Mouse (Mus musculus) embryo, embryonic 11 days (tissue): ENCODE results near the gene Gpr180.
"Not testable (repeated sequence)": the region's sequence is repeated elsewhere in the genome, so short reads cannot be mapped to it uniquely, and the experiment has no call there.

Experiments
- DNase-seq: peaks from one replicate; pipeline ENCODE4 v3.0.0-alpha.2; 2015

The Gpr180 gene

GRCm38 (mm10) chr14:118136744-118137452, at the start of gene Gpr180:
Gene Gpr180 (plus strand): TSS chr14:118137158.
- peak; percentile 98 for DNase-seq

GRCm38 (mm10) chr14:118088437-118089207, 48.3 kb upstream of the Gpr180 start:
- DNase-seq: peak; percentile 49

GRCm38 (mm10) chr14:118089215-118089805, 47.6 kb upstream of the Gpr180 start:
- peak; percentile 93 for DNase-seq

DNA sequence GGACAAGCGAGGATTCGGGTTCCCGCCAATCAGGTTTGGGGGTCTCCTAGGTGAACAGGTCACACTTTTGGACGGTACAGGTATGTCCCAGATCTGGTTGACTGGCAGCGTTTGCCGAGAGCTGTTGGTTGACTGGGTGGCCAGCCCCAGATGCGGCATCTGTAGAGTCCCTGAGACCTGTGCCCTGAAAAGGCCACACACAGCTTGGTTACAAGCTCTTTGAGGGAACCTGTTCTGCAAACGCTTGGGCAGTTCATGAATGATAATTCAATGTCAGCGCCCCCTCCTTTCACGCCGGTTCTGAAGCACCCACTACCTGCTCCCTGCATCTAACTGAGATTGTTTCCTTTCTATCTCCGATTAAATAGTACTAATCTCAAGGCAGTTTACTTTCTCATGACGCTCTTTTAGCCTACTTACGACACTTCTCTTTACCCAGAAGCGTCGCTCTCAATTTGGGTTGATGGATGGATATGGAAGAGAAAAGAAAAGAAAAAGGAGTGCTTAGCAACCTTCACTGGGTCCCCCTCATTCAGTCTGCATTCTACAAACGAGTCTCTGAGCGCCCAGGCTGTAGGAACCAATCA, 47.1 kb upstream of the Gpr180 start:
- DNase-seq: peak; percentile 54

DNA sequence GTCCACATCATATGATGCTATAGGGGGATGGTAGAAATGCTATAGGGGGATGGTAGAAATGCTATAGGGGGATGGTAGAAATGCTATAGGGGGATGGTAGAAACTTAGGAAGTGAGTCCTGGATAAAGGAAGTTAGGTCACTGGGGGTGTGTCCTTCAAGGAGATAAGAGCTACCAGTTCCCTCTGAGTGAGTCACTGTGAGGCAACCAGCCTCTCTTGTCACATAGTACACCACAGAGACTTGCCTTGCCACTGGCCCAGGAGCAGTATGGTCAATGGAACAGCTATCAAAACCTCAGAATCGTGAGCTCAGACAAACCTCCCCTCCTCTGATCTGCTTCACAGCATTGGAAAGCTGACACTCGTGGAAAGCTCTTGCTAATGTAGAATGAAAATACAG, 38.7 kb upstream of the Gpr180 start:
- DNase-seq: no peak

GRCm38 (mm10) chr14:118101227-118101990, 35.5 kb upstream of the Gpr180 start:
- no peak for DNase-seq

GRCm38 (mm10) chr14:118107479-118107878, 29.5 kb upstream of the Gpr180 start:
- not testable (repeated sequence) for DNase-seq

GRCm38 (mm10) chr14:118113116-118113515, 23.8 kb upstream of the Gpr180 start:
- no peak for DNase-seq

GRCm38 (mm10) chr14:118124129-118124528, 12.8 kb upstream of the Gpr180 start:
- no peak for DNase-seq

- no peak for DNase-seq
Measured at GRCm38 (mm10) chr14:118124771-118125170, 12.2 kb upstream of the Gpr180 start.

DNA sequence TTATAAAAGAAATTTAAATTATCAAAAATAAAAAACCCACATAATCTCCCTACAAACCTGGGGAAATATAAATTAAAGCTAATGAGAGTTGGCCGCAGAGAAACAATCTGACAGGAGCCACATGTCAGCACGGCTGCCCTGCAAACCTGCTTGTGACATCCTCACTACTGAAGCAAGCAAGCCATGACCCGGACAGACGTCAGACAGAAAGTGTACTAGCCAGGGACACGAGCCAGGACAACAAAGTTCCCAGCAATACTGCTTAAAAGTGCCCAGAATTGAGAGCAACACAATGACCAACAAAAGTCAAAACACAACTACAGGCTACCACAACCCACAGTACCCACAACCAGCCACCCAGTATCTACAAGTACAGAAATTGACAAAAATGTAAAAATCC, 10.7 kb upstream of the Gpr180 start:
- DNase-seq: no peak

DNA sequence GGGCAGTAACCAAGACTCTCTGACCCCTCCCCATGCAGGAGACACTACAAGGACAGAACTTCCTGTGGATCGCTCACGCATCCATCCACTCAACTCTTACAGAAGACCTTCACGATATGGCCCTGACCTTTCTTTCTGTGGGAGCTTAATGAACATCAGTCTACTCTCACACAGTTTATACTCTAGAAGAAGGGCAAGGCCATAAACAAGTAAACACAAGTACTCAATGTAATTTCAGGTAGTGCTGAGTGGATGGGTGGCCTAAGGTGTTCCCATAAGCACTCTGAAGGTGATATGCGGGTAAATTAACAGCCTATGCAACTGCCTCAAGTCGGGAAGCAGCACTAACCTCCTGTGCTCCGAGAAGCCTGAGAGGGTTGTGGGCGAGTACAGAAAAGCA, 5.5 kb upstream of the Gpr180 start:
- no peak for DNase-seq

DNA sequence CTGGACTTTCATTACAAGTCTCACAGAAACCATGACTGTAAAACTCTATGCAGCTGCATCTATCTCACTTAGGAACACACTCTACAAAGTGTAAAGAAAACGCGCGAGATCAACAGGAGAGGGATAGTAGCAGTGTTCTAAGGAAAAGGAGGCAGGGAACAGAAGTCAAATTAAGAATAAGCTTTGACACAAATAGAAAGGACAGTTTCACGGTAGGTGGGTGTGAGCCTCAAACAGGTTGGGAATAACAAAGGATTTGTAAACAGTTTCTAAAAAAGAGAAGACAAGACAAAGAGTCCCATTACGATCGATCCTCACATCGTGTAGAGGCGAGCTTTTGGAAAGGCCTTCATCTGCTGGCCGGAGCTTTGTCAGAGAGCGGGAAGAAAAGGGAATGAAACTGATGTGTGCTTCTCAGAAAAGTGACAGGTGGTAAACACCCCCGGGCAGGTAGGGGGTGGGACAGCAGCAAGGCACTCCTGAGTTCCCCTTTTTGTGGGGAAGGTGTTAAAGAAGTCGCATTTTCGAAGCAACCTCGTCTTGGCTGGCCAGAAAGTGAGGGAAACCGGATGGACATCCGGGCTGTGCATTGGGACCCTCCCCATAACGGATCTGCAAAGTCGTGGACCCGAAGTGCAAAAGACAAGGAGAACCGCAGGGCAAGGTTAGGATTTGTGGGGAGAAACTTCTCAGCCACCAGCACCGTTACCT, 4.9 kb upstream of the Gpr180 start:
- no peak for DNase-seq

- peak; percentile 100 for DNase-seq
Measured at GRCm38 (mm10) chr14:118132642-118132977, 4.3 kb upstream of the Gpr180 start, which contains the start of gene Tgds. Gene Tgds (minus strand): TSS chr14:118132755.

- DNase-seq: peak; percentile 46
Measured at GRCm38 (mm10) chr14:118137487-118137886, 529 bp downstream of the Gpr180 start.

GRCm38 (mm10) chr14:118142283-118142682, 5.3 kb downstream of the Gpr180 start:
- DNase-seq: no peak

DNA sequence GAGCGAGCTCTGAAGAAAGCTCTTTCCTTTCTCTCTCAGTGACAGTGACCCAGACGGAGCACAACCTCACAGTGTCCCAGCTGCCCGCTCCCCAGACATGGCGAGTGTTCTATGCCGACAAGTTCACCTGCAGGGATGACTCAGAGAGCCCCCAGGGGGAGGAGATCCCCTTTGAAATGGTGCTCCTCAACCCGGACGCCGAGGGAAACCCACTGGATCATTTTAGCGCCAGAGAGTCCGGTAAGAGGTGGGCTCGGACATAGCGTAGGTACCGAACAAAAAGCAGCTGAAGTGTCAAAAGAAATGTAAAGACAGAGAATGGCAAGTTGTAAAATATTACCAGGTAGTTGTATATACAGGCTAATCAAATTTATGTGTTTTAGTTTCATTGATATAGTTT, 11.1 kb downstream of the Gpr180 start:
- DNase-seq: no peak

GRCm38 (mm10) chr14:118148554-118148953, 11.6 kb downstream of the Gpr180 start:
- no peak for DNase-seq

GRCm38 (mm10) chr14:118150656-118151551, 13.9 kb downstream of the Gpr180 start:
- DNase-seq: no peak

- DNase-seq: peak; percentile 15
Measured at GRCm38 (mm10) chr14:118151651-118152293, 14.8 kb downstream of the Gpr180 start.

DNA sequence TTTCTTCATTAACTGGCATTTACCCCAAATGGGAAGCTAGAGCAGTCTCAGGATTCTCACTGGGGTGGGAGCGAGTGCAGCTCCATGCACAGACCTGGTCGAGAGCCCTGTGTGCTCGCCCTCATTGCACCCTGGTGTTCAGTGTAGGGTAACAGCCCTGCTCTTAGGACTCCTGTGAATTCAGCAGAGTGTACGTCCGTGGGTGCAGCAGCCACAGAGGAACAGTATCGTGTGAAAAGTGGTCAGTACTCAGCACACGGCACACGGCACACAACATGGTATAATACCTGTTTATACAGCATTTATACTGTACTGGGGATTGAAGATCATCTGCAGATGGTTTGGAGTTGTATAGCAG, 15.3 kb downstream of the Gpr180 start:
- DNase-seq: no peak
